Mouse (Mus musculus): ENCODE results near the gene Wwox. TPM values are rescaled to one million over a fixed set of nuclear protein-coding genes. Genes with fewer than 3 reads are reported as not detected.

Wwox gene
- polyA plus RNA-seq, 1 experiment from 2014 or later, result 13.3 TPM

- no peak overlapping the region for H3K4me2 ChIP-seq (ENCODE audit: low read length)
- H3K9ac ChIP-seq (ENCODE audit: low read depth, low read length), result no peak overlapping the region
- no peak for ATAC-seq
- 77% methylated on average over 3 of the region's 3 CpGs for WGBS
- H3K9me3 ChIP-seq (replicated peaks; ENCODE audit: control insufficient read depth, low read length, poor library complexity, severe bottlenecking), result no peaks in the 10 kb centered on the region
- H3K4me1 ChIP-seq (ENCODE audit: control insufficient read depth, insufficient read depth, low read length), result no peaks in the 10 kb centered on the region
- H3K4me3 ChIP-seq (ENCODE audit: low read depth, low read length), result no peak overlapping the region
- H3K36me3 ChIP-seq (ENCODE audit: control insufficient read depth, insufficient read depth, low read length), result no peaks in the 10 kb centered on the region
- H3K27me3 ChIP-seq (ENCODE audit: control insufficient read depth, insufficient read depth, low read depth, low read length), result no peaks in the 10 kb centered on the region
- no peak overlapping the region for H3K27ac ChIP-seq (ENCODE audit: low read length)
Observed at GRCm38 (mm10) chr8:115109309-115109708, 669.9 kb downstream of the Wwox start.

DNA sequence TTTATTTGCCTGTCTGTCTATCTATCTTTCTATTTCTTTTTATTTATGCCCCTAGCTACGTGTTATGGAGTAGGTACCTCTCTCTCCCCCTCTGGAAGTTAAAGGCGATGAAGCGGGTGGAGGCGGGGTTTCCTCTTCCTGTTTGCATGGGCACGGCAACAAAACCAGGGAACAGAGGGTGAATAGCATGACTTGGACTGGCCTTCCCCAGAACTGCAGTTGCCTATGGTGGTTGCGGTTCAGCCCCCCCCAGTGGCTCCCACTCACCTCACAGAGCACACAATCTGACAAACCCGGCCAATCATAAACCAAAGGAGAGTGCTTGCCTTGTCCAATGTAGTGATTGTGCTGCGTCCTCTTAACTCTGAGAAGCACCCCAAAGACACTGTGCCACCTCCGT lies 671.0 kb downstream of the Wwox start:
- no peak for ATAC-seq
- no peaks in the 10 kb centered on the region for H3K27me3 ChIP-seq (ENCODE audit: control insufficient read depth, insufficient read depth, low read depth, low read length)
- WGBS, result 82% methylated on average over 9 of the region's 9 CpGs
- H3K36me3 ChIP-seq (ENCODE audit: control insufficient read depth, insufficient read depth, low read length), result no peaks in the 10 kb centered on the region
- no peak overlapping the region for H3K9ac ChIP-seq (ENCODE audit: low read depth, low read length)
- no peak overlapping the region for H3K27ac ChIP-seq (ENCODE audit: low read length)
- H3K4me2 ChIP-seq (ENCODE audit: low read length), result no peak overlapping the region
- H3K9me3 ChIP-seq (replicated peaks; ENCODE audit: control insufficient read depth, low read length, poor library complexity, severe bottlenecking), result no peaks in the 10 kb centered on the region
- H3K4me3 ChIP-seq (ENCODE audit: low read depth, low read length), result no peak overlapping the region
- no peaks in the 10 kb centered on the region for H3K4me1 ChIP-seq (ENCODE audit: control insufficient read depth, insufficient read depth, low read length)

GRCm38 (mm10) chr8:115112062-115112461 lies 672.6 kb downstream of the Wwox start:
- no peak overlapping the region for H3K4me3 ChIP-seq (ENCODE audit: low read depth, low read length)
- no peaks in the 10 kb centered on the region for H3K36me3 ChIP-seq (ENCODE audit: control insufficient read depth, insufficient read depth, low read length)
- H3K9ac ChIP-seq (ENCODE audit: low read depth, low read length), result no peak overlapping the region
- H3K4me2 ChIP-seq (ENCODE audit: low read length), result no peak overlapping the region
- no peak for ATAC-seq
- no peaks in the 10 kb centered on the region for H3K4me1 ChIP-seq (ENCODE audit: control insufficient read depth, insufficient read depth, low read length)
- no peaks in the 10 kb centered on the region for H3K9me3 ChIP-seq (replicated peaks; ENCODE audit: control insufficient read depth, low read length, poor library complexity, severe bottlenecking)
- H3K27ac ChIP-seq (ENCODE audit: low read length), result no peak overlapping the region
- H3K27me3 ChIP-seq (ENCODE audit: control insufficient read depth, insufficient read depth, low read depth, low read length), result no peaks in the 10 kb centered on the region
- 85% methylated on average over 2 of the region's 2 CpGs for WGBS

DNA sequence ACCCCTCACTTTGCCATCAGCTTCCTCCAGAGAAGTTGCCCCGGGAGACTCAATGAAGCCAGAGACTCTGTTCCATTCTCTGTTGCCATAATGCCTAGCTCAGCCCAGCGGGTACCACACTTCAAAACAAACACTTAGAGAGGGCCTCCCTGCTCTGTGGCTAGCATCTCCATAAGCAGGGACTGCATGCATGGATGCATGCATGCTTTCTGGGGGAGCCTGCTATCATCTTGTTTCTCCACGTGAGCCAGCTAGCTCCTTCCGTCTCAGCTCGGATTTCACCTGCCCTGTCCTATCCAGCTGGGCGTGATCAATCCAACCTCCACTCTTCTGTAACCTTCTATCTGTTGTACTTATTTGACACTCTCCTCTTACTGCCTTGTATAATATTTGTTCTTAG lies 675.0 kb downstream of the Wwox start:
- no peaks in the 10 kb centered on the region for H3K9me3 ChIP-seq (replicated peaks; ENCODE audit: control insufficient read depth, low read length, poor library complexity, severe bottlenecking)

GRCm38 (mm10) chr8:115126081-115126480 lies 686.6 kb downstream of the Wwox start:
- no peaks in the 10 kb centered on the region for H3K27me3 ChIP-seq (ENCODE audit: control insufficient read depth, insufficient read depth, low read depth, low read length)
- WGBS, result 33% methylated on average over 7 of the region's 7 CpGs
- no peaks in the 10 kb centered on the region for H3K9me3 ChIP-seq (replicated peaks; ENCODE audit: control insufficient read depth, low read length, poor library complexity, severe bottlenecking)
- no peaks in the 10 kb centered on the region for H3K4me1 ChIP-seq (ENCODE audit: control insufficient read depth, insufficient read depth, low read length)
- no peak overlapping the region for H3K4me3 ChIP-seq (ENCODE audit: low read depth, low read length)
- no peak for ATAC-seq
- H3K27ac ChIP-seq (ENCODE audit: low read length), result no peak overlapping the region
- no peaks in the 10 kb centered on the region for H3K36me3 ChIP-seq (ENCODE audit: control insufficient read depth, insufficient read depth, low read length)
- no peak overlapping the region for H3K9ac ChIP-seq (ENCODE audit: low read depth, low read length)
- H3K4me2 ChIP-seq (ENCODE audit: low read length), result no peak overlapping the region

More for the DNA sequence above, 675.0 kb downstream of the Wwox start:
- Histone ChIP-seq H3K4me1 (ENCODE audit: control insufficient read depth, insufficient read depth, low read length) (no peaks in the 10 kb centered on the region), H3K36me3 (ENCODE audit: control insufficient read depth, insufficient read depth, low read length) (no peaks in the 10 kb centered on the region), H3K4me3 (ENCODE audit: low read depth, low read length) (no peak overlapping the region), H3K9ac (ENCODE audit: low read depth, low read length) (no peak overlapping the region), H3K27me3 (ENCODE audit: control insufficient read depth, insufficient read depth, low read depth, low read length) (no peaks in the 10 kb centered on the region), H3K4me2 (ENCODE audit: low read length) (no peak overlapping the region), H3K27ac (ENCODE audit: low read length) (no peak overlapping the region)
- no peak for ATAC-seq
- WGBS, result 36% methylated on average over 6 of the region's 6 CpGs

DNA sequence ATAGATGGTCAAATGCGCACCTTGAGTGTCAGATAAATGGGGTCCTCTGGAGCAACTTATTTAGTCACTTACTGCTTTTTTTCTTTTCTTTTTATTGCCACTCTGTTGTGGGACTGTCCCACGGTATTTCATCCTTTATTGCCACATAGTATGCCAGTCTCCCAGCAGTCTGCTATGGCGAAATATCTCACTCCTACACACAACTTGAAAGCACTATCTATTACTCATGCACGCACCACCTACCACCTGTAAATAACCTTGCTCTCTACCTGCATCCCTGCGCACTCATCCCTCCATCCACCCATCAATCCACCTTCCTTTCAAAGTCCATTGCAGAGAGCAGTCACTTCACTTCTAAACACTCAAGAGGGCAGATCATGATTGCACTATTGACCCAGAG lies 687.2 kb downstream of the Wwox start:
- 94% methylated on average over 5 of the region's 5 CpGs for WGBS
- Histone ChIP-seq H3K36me3 (ENCODE audit: control insufficient read depth, insufficient read depth, low read length) (no peaks in the 10 kb centered on the region), H3K4me3 (ENCODE audit: low read depth, low read length) (no peak overlapping the region), H3K9ac (ENCODE audit: low read depth, low read length) (no peak overlapping the region), H3K9me3 (replicated peaks; ENCODE audit: control insufficient read depth, low read length, poor library complexity, severe bottlenecking) (no peaks in the 10 kb centered on the region), H3K4me2 (ENCODE audit: low read length) (no peak overlapping the region), H3K4me1 (ENCODE audit: control insufficient read depth, insufficient read depth, low read length) (no peaks in the 10 kb centered on the region), H3K27ac (ENCODE audit: low read length) (no peak overlapping the region), H3K27me3 (ENCODE audit: control insufficient read depth, insufficient read depth, low read depth, low read length) (no peaks in the 10 kb centered on the region)
- no peak for ATAC-seq

DNA sequence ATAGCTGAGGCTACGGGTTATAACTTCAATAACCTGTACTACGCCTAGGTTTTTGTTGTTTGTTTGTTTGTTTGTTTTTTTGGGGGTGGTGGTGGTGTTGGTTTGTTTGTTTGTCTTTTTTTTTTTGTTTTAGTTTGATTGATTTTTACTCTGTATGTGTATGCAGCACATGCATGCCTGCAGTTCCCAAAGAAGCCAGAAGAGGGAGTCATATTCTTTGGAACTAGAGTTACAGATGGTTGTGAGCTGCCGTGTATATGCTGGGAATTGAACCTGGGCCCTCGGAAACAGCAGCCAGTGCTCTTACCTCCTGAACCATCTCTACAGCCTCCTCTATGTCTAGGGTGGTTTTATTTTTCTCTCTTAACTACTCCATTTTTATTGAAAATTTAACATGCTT lies 689.9 kb downstream of the Wwox start:
- no peak for ATAC-seq
- no peak overlapping the region for H3K4me2 ChIP-seq (ENCODE audit: low read length)
- H3K36me3 ChIP-seq (ENCODE audit: control insufficient read depth, insufficient read depth, low read length), result no peaks in the 10 kb centered on the region
- WGBS, result 95% methylated on average over 4 of the region's 4 CpGs
- H3K9ac ChIP-seq (ENCODE audit: low read depth, low read length), result no peak overlapping the region
- H3K4me3 ChIP-seq (ENCODE audit: low read depth, low read length), result no peak overlapping the region
- no peak overlapping the region for H3K27ac ChIP-seq (ENCODE audit: low read length)
- H3K9me3 ChIP-seq (replicated peaks; ENCODE audit: control insufficient read depth, low read length, poor library complexity, severe bottlenecking), result no peaks in the 10 kb centered on the region
- H3K4me1 ChIP-seq (ENCODE audit: control insufficient read depth, insufficient read depth, low read length), result no peaks in the 10 kb centered on the region; the same call in 1 of the 2 replicates
- no peaks in the 10 kb centered on the region for H3K27me3 ChIP-seq (ENCODE audit: control insufficient read depth, insufficient read depth, low read depth, low read length)

GRCm38 (mm10) chr8:115133119-115133518 lies 693.7 kb downstream of the Wwox start:
- no peaks in the 10 kb centered on the region for H3K27me3 ChIP-seq (ENCODE audit: control insufficient read depth, insufficient read depth, low read depth, low read length)
- H3K9ac ChIP-seq (ENCODE audit: low read depth, low read length), result no peak overlapping the region
- H3K9me3 ChIP-seq (replicated peaks; ENCODE audit: control insufficient read depth, low read length, poor library complexity, severe bottlenecking), result no peaks in the 10 kb centered on the region
- H3K36me3 ChIP-seq (ENCODE audit: control insufficient read depth, insufficient read depth, low read length), result no peaks in the 10 kb centered on the region
- H3K4me3 ChIP-seq (ENCODE audit: low read depth, low read length), result no peak overlapping the region
- ATAC-seq, result no peak
- H3K4me1 ChIP-seq (ENCODE audit: control insufficient read depth, insufficient read depth, low read length), result no peaks in the 10 kb centered on the region; the same call in 1 of the 2 replicates
- 55% methylated on average over 17 of the region's 17 CpGs for WGBS
- H3K27ac ChIP-seq (ENCODE audit: low read length), result no peak overlapping the region
- H3K4me2 ChIP-seq (ENCODE audit: low read length), result no peak overlapping the region

GRCm38 (mm10) chr8:115133711-115134218 lies 694.3 kb downstream of the Wwox start:
- WGBS, result 17% methylated on average over 7 of the region's 7 CpGs
- H3K4me3 ChIP-seq (ENCODE audit: low read depth, low read length), result no peak overlapping the region
- no peaks in the 10 kb centered on the region; the same call in 1 of the 2 replicates for H3K4me1 ChIP-seq (ENCODE audit: control insufficient read depth, insufficient read depth, low read length)
- ATAC-seq, result no peak
- no peak overlapping the region for H3K27ac ChIP-seq (ENCODE audit: low read length)
- H3K9ac ChIP-seq (ENCODE audit: low read depth, low read length), result no peak overlapping the region
- H3K4me2 ChIP-seq (ENCODE audit: low read length), result no peak overlapping the region
- no peaks in the 10 kb centered on the region for H3K9me3 ChIP-seq (replicated peaks; ENCODE audit: control insufficient read depth, low read length, poor library complexity, severe bottlenecking)
- H3K36me3 ChIP-seq (ENCODE audit: control insufficient read depth, insufficient read depth, low read length), result no peaks in the 10 kb centered on the region
- no peaks in the 10 kb centered on the region for H3K27me3 ChIP-seq (ENCODE audit: control insufficient read depth, insufficient read depth, low read depth, low read length)

All from midbrain, embryonic 16.5 days (tissue).